8 mouse cellular contexts compared by ENCODE assay signal in genomic region chr8:126536132-126536927, GRCm38 (mm10). TPM values are rescaled to one million over a fixed set of nuclear protein-coding genes. Genes with fewer than 3 reads are reported as not detected.
DNase-seq lines count a peak whose midpoint lies in the region; ATAC-seq lines count a peak whose summit lies in the region.

No protein-coding gene starts in this region.

- ATAC-seq in lung, embryonic 16.5 days (ENCODE audit: low read depth): no peak
- 0 out of 2 replicates have a peak, but pooled peaks have one; percentile 5 for ATAC-seq in forebrain, embryonic 12.5 days (ENCODE audit: low FRiP score)

- H3K9me3 ChIP-seq in lung, embryonic 16.5 days (ENCODE audit: control insufficient read depth, low read length): no peaks in the 10 kb centered on the region
- no peaks in the 10 kb centered on the region for H3K9me3 ChIP-seq in forebrain, embryonic 12.5 days

- H3K4me1 ChIP-seq in lung, embryonic 16.5 days (replicated peaks; ENCODE audit: control insufficient read depth, insufficient read depth, low read length): peaks cover 47% of the 10 kb centered on the region
- H3K4me1 ChIP-seq in forebrain, embryonic 12.5 days: peaks cover 59% of the 10 kb centered on the region

- no peak overlapping the region for H3K4me3 ChIP-seq in lung, embryonic 16.5 days (ENCODE audit: low read length)
- no peak overlapping the region for H3K4me3 ChIP-seq in forebrain, embryonic 12.5 days (replicated peaks)

- DNase-seq in lung, adult 18-20 months: no peak
- DNase-seq in kidney, adult 9 months: peak; percentile 67
- peak; percentile 53 for DNase-seq in mesoderm, embryonic 11.5 days (ENCODE audit: low read depth, low spot score)
- peak; percentile 53 for DNase-seq in thymus, postnatal 25 days
- DNase-seq in cerebellum, adult 9-11 months: no peak
- no peak for DNase-seq in urinary bladder, postnatal 36 days (ENCODE audit: low spot score in 2 of 2)

- H3K27me3 ChIP-seq in lung, embryonic 16.5 days (ENCODE audit: control insufficient read depth, insufficient read depth, low read depth, low read length): no peaks in the 10 kb centered on the region
- H3K27me3 ChIP-seq in forebrain, embryonic 12.5 days: no peaks in the 10 kb centered on the region

- peak overlapping the region; percentile 83 for H3K27ac ChIP-seq in lung, embryonic 16.5 days (ENCODE audit: low read length)
- H3K27ac ChIP-seq in forebrain, embryonic 12.5 days: peak overlapping the region; percentile 97

- no peak overlapping the region for H3K9ac ChIP-seq in lung, embryonic 16.5 days (ENCODE audit: low read length)
- H3K9ac ChIP-seq in forebrain, embryonic 12.5 days: 0 out of 2 replicates have a peak overlapping the region, but pooled peaks have one; percentile 29

- H3K36me3 ChIP-seq in lung, embryonic 16.5 days (ENCODE audit: control insufficient read depth, insufficient read depth, low read length): no peaks in the 10 kb centered on the region
- no peaks in the 10 kb centered on the region for H3K36me3 ChIP-seq in forebrain, embryonic 12.5 days (replicated peaks)

- no peak overlapping the region for H3K4me2 ChIP-seq in lung, embryonic 16.5 days (ENCODE audit: low read depth, low read length)
- H3K4me2 ChIP-seq in forebrain, embryonic 12.5 days: peak overlapping the region; percentile 42

- WGBS in lung, embryonic 16.5 days: 36% methylated on average over 11 of the region's 11 CpGs
- WGBS in forebrain, embryonic 12.5 days: 16% methylated on average over 11 of the region's 11 CpGs

RNA-seq across cellular contexts. Expression of gene Irf2bp2, which starts 57.5 kb away (rescaled TPM):
- polyA plus RNA-seq in lung, embryonic 16.5 days (2015; fragmentation: Nextera tagmentation; extraction: Ambion mirVana): 11.7 and 12.8 TPM in 2 replicates
- 7.4 and 7.8 TPM in 2 replicates for polyA plus RNA-seq in forebrain, embryonic 12.5 days (2016; fragmentation: Nextera tagmentation; extraction: Ambion mirVana)

Comparison
In these comparisons a context has a peak if more than half of its experiments do, and no peak if none do; other contexts are left out.
1. DNase-seq: peak in kidney, adult 9 months (single experiment), mesoderm, embryonic 11.5 days (single experiment) and thymus, postnatal 25 days (single experiment); none in lung, adult 18-20 months (0 of 2), cerebellum, adult 9-11 months (single experiment) and urinary bladder, postnatal 36 days (0 of 2).